8 mouse cellular contexts compared by ENCODE assay signal in genomic region chr5:118268987-118269386, GRCm38 (mm10). TPM values are rescaled to one million over a fixed set of nuclear protein-coding genes. Genes with fewer than 3 reads are reported as not detected.
A peak's percentile ranks its signal among the peaks of the same experiment; 100 is the strongest.
DNase-seq lines count a peak whose midpoint lies in the region; ATAC-seq and TF ChIP-seq lines count a peak whose summit lies in the region.

No protein-coding gene starts in this region.

- no peak overlapping the region for H3K4me2 ChIP-seq in CH12.LX (ENCODE audit: insufficient read depth, low read depth, poor library complexity, severe bottlenecking)
- peak overlapping the region; percentile 50 for H3K4me2 ChIP-seq in forebrain, embryonic 13.5 days
- H3K4me2 ChIP-seq in liver, embryonic 16.5 days (ENCODE audit: low read depth, low read length): no peak overlapping the region
- H3K4me2 ChIP-seq in neural tube, embryonic 15.5 days: peak overlapping the region; percentile 52

- in situ Hi-C loops in CH12.LX (cut with MboI; ENCODE audit: low pct_ligation_motif_present, low pct_unique_long_range_greater_than_20kb, low sequenced_read_pairs): loop anchor here (10.0 kb wide), 1 partner anchor 466 kb away; no protein-coding TSS in a partner anchor

- H3K79me2 ChIP-seq in CH12.LX (replicated peaks; ENCODE audit: control insufficient read depth, extremely low read depth, insufficient read depth, poor library complexity, severe bottlenecking): no peaks in the 10 kb centered on the region

- peak; percentile 80 for DNase-seq in CH12.LX (ENCODE audit: extremely low read depth)
- peak; percentile 29 for DNase-seq in c-Kit-positive CD71-positive TER-119-positive erythroid progenitor cells, embryonic 14.5 days (ENCODE audit: low spot score)
- peak; percentile 91 to 95 for DNase-seq in heart, postnatal 10 days
- peak; percentile 93 to 94 for DNase-seq in kidney, postnatal 4 days
- DNase-seq in thymus, adult 18-20 months: peak; percentile 48 to 55

- no peak overlapping the region for H3K9ac ChIP-seq in CH12.LX (ENCODE audit: insufficient read depth, low read depth)
- H3K9ac ChIP-seq in forebrain, embryonic 13.5 days: peak overlapping the region; percentile 34; the same call in 1 of the 2 replicates
- no peak overlapping the region for H3K9ac ChIP-seq in liver, embryonic 16.5 days (ENCODE audit: low read depth, low read length)
- 0 out of 2 replicates have a peak overlapping the region, but pooled peaks have one; percentile 31 for H3K9ac ChIP-seq in neural tube, embryonic 15.5 days (replicated peaks)

- H3K4me1 ChIP-seq in CH12.LX (ENCODE audit: control insufficient read depth in 1 of 2, insufficient read depth in 2 of 2): peaks cover 12 to 28% of the 10 kb centered on the region in 2 experiments
- H3K4me1 ChIP-seq in forebrain, embryonic 13.5 days: peaks cover 45% of the 10 kb centered on the region
- no peaks in the 10 kb centered on the region; the same call in 1 of the 2 replicates for H3K4me1 ChIP-seq in liver, embryonic 16.5 days (ENCODE audit: control insufficient read depth, low read depth, low read length)
- peaks cover 30% of the 10 kb centered on the region for H3K4me1 ChIP-seq in neural tube, embryonic 15.5 days

- peaks cover 2% of the 10 kb centered on the region for H3K27me3 ChIP-seq in CH12.LX (replicated peaks)
- peaks cover 20% of the 10 kb centered on the region for H3K27me3 ChIP-seq in forebrain, embryonic 13.5 days
- peaks cover 12% of the 10 kb centered on the region for H3K27me3 ChIP-seq in liver, embryonic 16.5 days (ENCODE audit: control insufficient read depth, insufficient read depth, low read depth, low read length)
- peaks cover 16% of the 10 kb centered on the region; the same call in 1 of the 2 replicates for H3K27me3 ChIP-seq in neural tube, embryonic 15.5 days (replicated peaks)

- peak; percentile 97 for TF ChIP-seq RAD21 in CH12.LX (IDR thresholded peaks at IDR 0.05; ENCODE audit: low read depth, low read length)

- H3K9me3 ChIP-seq in CH12.LX (replicated peaks; ENCODE audit: low read length): no peaks in the 10 kb centered on the region
- H3K9me3 ChIP-seq in forebrain, embryonic 13.5 days (replicated peaks): no peaks in the 10 kb centered on the region
- H3K9me3 ChIP-seq in liver, embryonic 16.5 days (replicated peaks; ENCODE audit: control insufficient read depth, low read length): no peaks in the 10 kb centered on the region
- H3K9me3 ChIP-seq in neural tube, embryonic 15.5 days (replicated peaks): no peaks in the 10 kb centered on the region

- ATAC-seq in forebrain, embryonic 13.5 days: peak; percentile 92
- ATAC-seq in liver, embryonic 16.5 days (ENCODE audit: low read depth): peak; percentile 54; the same call in 1 of the 2 replicates
- peak; percentile 90 for ATAC-seq in neural tube, embryonic 15.5 days (ENCODE audit: low FRiP score)

- WGBS in forebrain, embryonic 13.5 days: 1% methylated on average over 13 of the region's 13 CpGs
- 1% methylated on average over 13 of the region's 13 CpGs for WGBS in liver, embryonic 16.5 days (ENCODE audit: insufficient replicate concordance)
- WGBS in neural tube, embryonic 15.5 days: 1% methylated on average over 13 of the region's 13 CpGs

- intact Hi-C loops in heart, postnatal 10 days (cut with DNase I): loop anchor here (1.0 to 5.0 kb wide), 4 partner anchors 58 to 487 kb away; no protein-coding TSS in a partner anchor

- no peak overlapping the region for H3K4me3 ChIP-seq in CH12.LX (replicated peaks in 1 of 3; ENCODE audit: low read depth in 2 of 3, low read length in 2 of 3, poor library complexity in 1 of 3)
- H3K4me3 ChIP-seq in forebrain, embryonic 13.5 days: peak overlapping the region; percentile 17; the same call in 1 of the 2 replicates
- no peak overlapping the region for H3K4me3 ChIP-seq in liver, embryonic 16.5 days (ENCODE audit: low read depth, low read length)
- H3K4me3 ChIP-seq in neural tube, embryonic 15.5 days (replicated peaks): 0 out of 2 replicates have a peak overlapping the region, but pooled peaks have one; percentile 16

- TF ChIP-seq POLR2A in CH12.LX (IDR thresholded peaks at IDR 0.05; ENCODE audit: low read depth, low read length): no peak

- TF ChIP-seq CTCF in CH12.LX (conservative IDR thresholded peaks at IDR 0.05 in 1 of 2, IDR thresholded peaks at IDR 0.05 in 1 of 2; ENCODE audit: low read depth in 2 of 2, low read length in 2 of 2): peak; percentile 61 to 92

- dilution Hi-C loops in CH12.LX (cut with MboI; ENCODE audit: extremely low pct_ligation_motif_present, extremely low pct_unique_long_range_greater_than_20kb, low sequenced_read_pairs): no loop called here

- peaks cover 0 to 11% of the 10 kb centered on the region in 2 experiments for H3K36me3 ChIP-seq in CH12.LX (replicated peaks in 1 of 2; ENCODE audit: control insufficient read depth in 1 of 2, insufficient read depth in 1 of 2, low read length in 1 of 2)
- H3K36me3 ChIP-seq in forebrain, embryonic 13.5 days (ENCODE audit: poor library complexity, severe bottlenecking): peaks cover 5% of the 10 kb centered on the region; the same call in 1 of the 2 replicates
- H3K36me3 ChIP-seq in liver, embryonic 16.5 days (ENCODE audit: control insufficient read depth, insufficient read depth): no peaks in the 10 kb centered on the region
- no peaks in the 10 kb centered on the region for H3K36me3 ChIP-seq in neural tube, embryonic 15.5 days

- no peak for TF ChIP-seq EP300 in CH12.LX (IDR thresholded peaks at IDR 0.05; ENCODE audit: low read length)

- H3K27ac ChIP-seq in CH12.LX (ENCODE audit: insufficient read depth, low read depth): no peak overlapping the region
- H3K27ac ChIP-seq in forebrain, embryonic 13.5 days: no peak overlapping the region
- H3K27ac ChIP-seq in liver, embryonic 16.5 days (ENCODE audit: low read length): no peak overlapping the region
- H3K27ac ChIP-seq in neural tube, embryonic 15.5 days (replicated peaks): no peak overlapping the region

TF ChIP-seq in CH12.LX, 34 proteins besides CTCF, POLR2A, EP300 and RAD21:
- peak; percentile 90 for TF ChIP-seq ZC3H11A (IDR thresholded peaks at IDR 0.05; ENCODE audit: low read depth, low read length)
- TF ChIP-seq TCF12 (IDR thresholded peaks at IDR 0.05; ENCODE audit: low read depth, low read length): no peak
- TF ChIP-seq SMC3 (IDR thresholded peaks at IDR 0.05; ENCODE audit: low read depth, low read length): peak; percentile 93

RNA-seq across cellular contexts. Expression of gene 2410131K14Rik, which starts 24.0 kb away (rescaled TPM):
- 9.7 and 9.8 TPM in 2 replicates for total RNA-seq in CH12.LX (2012; rRNA removed)
- total RNA-seq in CH12.LX (2014; rRNA removed): 6.9 and 7.8 TPM in 2 replicates
- 8.9 and 9.2 TPM in 2 replicates for polyA plus RNA-seq in CH12.LX (2012; ENCODE audit: insufficient read length, low read depth)
- 14.0 and 15.5 TPM in 2 replicates for polyA plus RNA-seq in forebrain, embryonic 13.5 days (2015; fragmentation: Nextera tagmentation; extraction: Ambion mirVana)
- 1 to 10 TPM; 7.1 to 7.8 TPM for total RNA-seq in heart, postnatal 10 days (2021)
- 1.2 and 1.3 TPM in 2 replicates for polyA plus RNA-seq in liver, embryonic 16.5 days (2015; fragmentation: Nextera tagmentation; extraction: Ambion mirVana)
- 14.7 and 16.8 TPM in 2 replicates for polyA plus RNA-seq in neural tube, embryonic 15.5 days (2015; fragmentation: Nextera tagmentation; extraction: Ambion mirVana)

RNA-seq across cellular contexts. Expression of gene Rnft2, which starts 24.1 kb away (rescaled TPM):
- total RNA-seq in CH12.LX (2012; rRNA removed): 2.6 and 3.4 TPM in 2 replicates
- total RNA-seq in CH12.LX (2014; rRNA removed): 0.74 and 1.6 TPM in 2 replicates
- 4.2 and 5.1 TPM in 2 replicates for polyA plus RNA-seq in CH12.LX (2012; ENCODE audit: insufficient read length, low read depth)
- 7.0 and 9.0 TPM in 2 replicates for polyA plus RNA-seq in forebrain, embryonic 13.5 days (2015; fragmentation: Nextera tagmentation; extraction: Ambion mirVana)
- total RNA-seq in heart, postnatal 10 days (2021): 1 to 10 TPM; 1.6 to 2.5 TPM
- polyA plus RNA-seq in liver, embryonic 16.5 days (2015; fragmentation: Nextera tagmentation; extraction: Ambion mirVana): 0.19 TPM in 2 replicates
- 7.2 and 12.7 TPM in 2 replicates for polyA plus RNA-seq in neural tube, embryonic 15.5 days (2015; fragmentation: Nextera tagmentation; extraction: Ambion mirVana)

Comparison
In these comparisons a context has a peak if more than half of its experiments do, and no peak if none do; other contexts are left out.
1. DNase-seq: peak in every context shown above with its lines; median percentile 94 in kidney, postnatal 4 days; 93 in heart, postnatal 10 days; 80 in CH12.LX; 52 in thymus, adult 18-20 months; 29 in c-Kit-positive CD71-positive TER-119-positive erythroid progenitor cells, embryonic 14.5 days.
2. H3K4me2 ChIP-seq: peak in forebrain, embryonic 13.5 days (single experiment) and neural tube, embryonic 15.5 days (single experiment); none in CH12.LX (single experiment) and liver, embryonic 16.5 days (single experiment).
3. H3K4me3 ChIP-seq: peak in forebrain, embryonic 13.5 days (single experiment) and neural tube, embryonic 15.5 days (single experiment); none in CH12.LX (0 of 3) and liver, embryonic 16.5 days (single experiment).
4. H3K9ac ChIP-seq: peak in forebrain, embryonic 13.5 days (single experiment) and neural tube, embryonic 15.5 days (single experiment); none in CH12.LX (single experiment) and liver, embryonic 16.5 days (single experiment).
5. Peak in every context shown above with its lines, with median percentiles within 50 percentile points of each other: ATAC-seq.